Mouse (Mus musculus) forebrain, embryonic 15.5 days (tissue): ENCODE results near the gene Lamtor4. TPM values are rescaled to one million over a fixed set of nuclear protein-coding genes. Genes with fewer than 3 reads are reported as not detected.
A peak's percentile ranks its signal among the peaks of the same experiment; 100 is the strongest.

ENCODE experiments used
- ATAC-seq: fragments of 200-750 bp; cut with Nextera tagmentation; replicated peaks from 2 replicates; pipeline ENCODE4 v1.8.0; 2017; ENCODE audit warnings: mild to moderate bottlenecking, moderate TSS enrichment, moderate library complexity
- H3K27ac ChIP-seq: fragments of 300-500 bp; sonication (generic); replicated peaks from 2 replicates; pipeline ENCODE4 v1.5.1; 2015; ENCODE audit warnings: mild to moderate bottlenecking, inconsistent platforms
- H3K27me3 ChIP-seq: fragments of 300-500 bp; sonication (generic); 2 replicates; pipeline ENCODE4 v1.6.1; 2015; ENCODE audit warnings: inconsistent platforms
- H3K36me3 ChIP-seq: fragments of 300-500 bp; sonication (generic); 2 replicates; pipeline ENCODE4 v1.6.1; 2015; ENCODE audit warnings: mild to moderate bottlenecking, inconsistent platforms
- H3K4me1 ChIP-seq: fragments of 300-500 bp; sonication (generic); 2 replicates; pipeline ENCODE4 v1.6.1; 2015; ENCODE audit warnings: inconsistent platforms
- H3K4me2 ChIP-seq: fragments of 300-500 bp; sonication (generic); replicated peaks from 2 replicates; pipeline ENCODE4 v1.6.1; 2015; ENCODE audit warnings: mild to moderate bottlenecking, inconsistent platforms
- H3K4me3 ChIP-seq: fragments of 300-500 bp; sonication (generic); 2 replicates; pipeline ENCODE4 v1.5.1; 2015; ENCODE audit warnings: mild to moderate bottlenecking, inconsistent platforms
- H3K9ac ChIP-seq: fragments of 300-500 bp; sonication (generic); replicated peaks from 2 replicates; pipeline ENCODE4 v1.6.1; 2015; ENCODE audit warnings: mild to moderate bottlenecking, inconsistent platforms
- H3K9me3 ChIP-seq: fragments of 300-500 bp; sonication (generic); 2 replicates; pipeline ENCODE4 v1.6.1; 2016; ENCODE audit warnings: inconsistent platforms
- WGBS: fragments of 180-500 bp; shearing (Covaris S2); methylation state at CpG from one replicate; pipeline ENCODE4 v1.1.7; 2015; ENCODE audit warnings: mixed read lengths; 5-methylcytosine and 5-hydroxymethylcytosine counted together
- polyA plus RNA-seq: library from polyadenylated mRNA; unstranded; fragments of >200 nt; fragmentation: Nextera tagmentation; extraction: Ambion mirVana; gene quantifications from 2 replicates; pipeline ENCODE4 v1.2.1, GENCODE M21; 2015

Lamtor4 gene
- polyA plus RNA-seq, 1 experiment from 2014 or later = 75.3 TPM

- no peak overlapping the region for H3K4me2 ChIP-seq
- no peak overlapping the region for H3K9ac ChIP-seq
- no peak for ATAC-seq
- H3K36me3 ChIP-seq = no peaks in the 10 kb centered on the region
- no peaks in the 10 kb centered on the region for H3K4me1 ChIP-seq
- no peak overlapping the region for H3K27ac ChIP-seq
- no peaks in the 10 kb centered on the region for H3K9me3 ChIP-seq
- H3K4me3 ChIP-seq = no peak overlapping the region
- H3K27me3 ChIP-seq = no peaks in the 10 kb centered on the region
Measured at GRCm38 (mm10) chr5:138234224-138234623, 21.1 kb upstream of the Lamtor4 start.

GRCm38 (mm10) chr5:138241511-138241910 is 13.8 kb upstream of the Lamtor4 start:
- no peaks in the 10 kb centered on the region for H3K4me1 ChIP-seq
- H3K36me3 ChIP-seq = no peaks in the 10 kb centered on the region
- no peak overlapping the region for H3K9ac ChIP-seq
- 47% methylated on average over 2 of the region's 2 CpGs for WGBS
- H3K27me3 ChIP-seq = no peaks in the 10 kb centered on the region
- no peaks in the 10 kb centered on the region for H3K9me3 ChIP-seq
- no peak overlapping the region for H3K4me3 ChIP-seq
- H3K4me2 ChIP-seq = no peak overlapping the region
- no peak for ATAC-seq
- no peak overlapping the region for H3K27ac ChIP-seq

- ATAC-seq = no peak
- Histone ChIP-seq H3K4me3 (no peak overlapping the region), H3K36me3 (no peaks in the 10 kb centered on the region), H3K9me3 (no peaks in the 10 kb centered on the region), H3K4me2 (no peak overlapping the region), H3K27me3 (no peaks in the 10 kb centered on the region), H3K4me1 (peaks cover 8% of the 10 kb centered on the region), H3K27ac (no peak overlapping the region), H3K9ac (no peak overlapping the region)
- WGBS = 82% methylated on average over 12 of the region's 12 CpGs
Measured at GRCm38 (mm10) chr5:138251144-138251543, 4.1 kb upstream of the Lamtor4 start.

- H3K9me3 ChIP-seq = no peaks in the 10 kb centered on the region
- WGBS = 96% methylated on average over 3 of the region's 3 CpGs
- no peaks in the 10 kb centered on the region for H3K27me3 ChIP-seq
- H3K9ac ChIP-seq = no peak overlapping the region
- no peaks in the 10 kb centered on the region for H3K36me3 ChIP-seq
- no peak overlapping the region for H3K4me2 ChIP-seq
- no peak overlapping the region for H3K4me3 ChIP-seq
- ATAC-seq = no peak
- H3K27ac ChIP-seq = no peak overlapping the region
- H3K4me1 ChIP-seq = peaks cover 12% of the 10 kb centered on the region
Measured at GRCm38 (mm10) chr5:138253061-138253460, 2.2 kb upstream of the Lamtor4 start.

DNA sequence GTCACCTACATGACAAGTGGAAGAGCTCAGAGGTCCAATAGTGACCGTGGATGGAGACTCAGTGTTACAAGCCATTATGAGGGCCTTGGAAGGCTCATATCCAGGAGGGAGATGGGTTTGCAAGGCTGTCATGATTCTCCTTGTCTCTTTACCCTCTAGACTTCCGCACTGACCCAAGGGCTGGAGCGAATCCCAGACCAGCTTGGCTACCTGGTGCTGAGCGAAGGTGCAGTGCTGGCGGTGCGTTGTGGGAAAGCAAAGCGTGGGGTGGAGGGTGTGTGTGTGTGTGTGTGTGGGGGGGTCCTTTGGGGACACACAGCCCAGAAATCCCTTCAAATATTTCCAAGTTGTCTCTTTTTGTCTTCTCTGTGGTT is 799 bp downstream of the Lamtor4 start:
- Histone ChIP-seq H3K9me3 (no peaks in the 10 kb centered on the region), H3K27ac (peak overlapping the region; percentile 87), H3K27me3 (no peaks in the 10 kb centered on the region), H3K9ac (peak overlapping the region; percentile 68), H3K4me2 (peak overlapping the region; percentile 83), H3K36me3 (peaks cover 20% of the 10 kb centered on the region), H3K4me1 (peaks cover 12% of the 10 kb centered on the region), H3K4me3 (peak overlapping the region; percentile 60)
- ATAC-seq = no peak
- WGBS = 13% methylated on average over 7 of the region's 7 CpGs

DNA sequence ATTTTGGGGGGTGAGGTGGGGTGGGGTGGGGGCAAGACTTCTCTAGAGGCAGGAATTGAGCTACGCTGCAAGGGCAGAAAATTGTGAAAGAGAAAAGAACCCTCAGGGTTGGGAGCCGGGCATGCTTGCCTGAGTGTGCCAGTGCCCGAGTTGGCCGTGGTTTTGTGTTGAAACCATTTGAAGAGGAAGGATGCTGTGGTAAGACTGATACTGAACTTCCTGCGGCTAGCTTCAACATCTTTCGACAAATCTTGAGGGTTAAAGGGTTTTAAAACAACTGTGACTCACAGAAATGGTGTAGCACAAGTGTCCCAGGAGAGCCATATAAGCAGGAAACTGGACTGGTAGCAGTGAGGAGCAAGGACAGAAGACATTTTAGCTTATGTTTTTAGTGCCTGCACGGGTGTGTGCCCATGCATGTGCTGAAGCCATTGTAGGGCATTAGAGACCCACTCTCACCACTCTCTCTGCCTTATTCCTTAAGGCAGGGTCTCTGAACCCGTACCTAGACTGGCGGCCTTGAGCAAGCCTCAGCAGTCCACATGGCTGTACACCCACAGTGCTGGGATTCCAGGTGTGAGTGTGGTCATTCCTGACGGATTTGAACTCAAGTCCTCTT is 1.8 kb downstream of the Lamtor4 start:
- Histone ChIP-seq H3K4me3 (no peak overlapping the region), H3K9ac (no peak overlapping the region), H3K4me1 (peaks cover 18% of the 10 kb centered on the region), H3K27me3 (no peaks in the 10 kb centered on the region), H3K36me3 (peaks cover 29% of the 10 kb centered on the region), H3K4me2 (no peak overlapping the region), H3K27ac (no peak overlapping the region), H3K9me3 (no peaks in the 10 kb centered on the region)
- WGBS = 93% methylated on average over 10 of the region's 10 CpGs
- no peak for ATAC-seq

DNA sequence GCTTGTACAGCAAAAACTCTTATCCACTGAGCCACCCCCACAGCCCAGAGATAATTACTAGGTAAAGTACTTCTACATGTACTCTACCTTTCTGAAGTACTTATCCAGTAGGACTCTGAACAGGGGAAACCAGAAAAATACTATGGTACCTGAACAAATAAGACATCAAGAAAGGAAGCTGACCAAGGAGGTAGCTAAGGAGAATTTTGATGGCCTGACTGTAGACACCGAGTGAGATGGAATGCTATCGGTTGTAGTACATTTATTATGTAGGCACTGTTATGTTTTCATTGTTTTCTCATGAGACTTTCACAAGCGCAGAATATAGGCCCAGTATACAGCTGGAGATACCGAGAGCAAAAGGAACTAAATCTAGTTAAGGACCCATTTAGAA is 2.3 kb downstream of the Lamtor4 start:
- H3K27me3 ChIP-seq = no peaks in the 10 kb centered on the region
- H3K9ac ChIP-seq = no peak overlapping the region
- no peaks in the 10 kb centered on the region for H3K9me3 ChIP-seq
- no peak overlapping the region for H3K4me3 ChIP-seq
- no peak overlapping the region for H3K4me2 ChIP-seq
- ATAC-seq = no peak
- WGBS = 93% methylated on average over 4 of the region's 4 CpGs
- peaks cover 29% of the 10 kb centered on the region for H3K36me3 ChIP-seq
- peaks cover 23% of the 10 kb centered on the region for H3K4me1 ChIP-seq
- no peak overlapping the region for H3K27ac ChIP-seq

DNA sequence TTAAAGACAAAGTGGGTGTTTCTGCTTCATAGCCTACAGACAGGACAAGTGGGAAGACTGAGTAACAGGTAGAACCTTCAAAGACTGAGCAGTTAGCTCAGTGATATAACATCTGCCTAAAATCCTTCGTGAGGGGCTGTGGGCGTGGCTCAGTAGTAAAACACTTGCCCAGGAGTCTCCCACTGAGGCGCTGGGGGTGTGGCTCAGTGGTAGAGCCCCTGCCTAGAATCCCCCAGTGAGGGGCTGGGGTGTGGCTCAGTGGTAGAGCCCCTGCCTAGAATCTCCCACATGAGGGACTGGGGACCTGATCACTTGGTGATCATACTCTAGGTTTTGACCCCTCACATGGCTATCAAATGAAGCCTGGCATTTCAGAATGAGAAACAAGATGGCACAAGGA is 2.8 kb downstream of the Lamtor4 start:
- no peaks in the 10 kb centered on the region for H3K27me3 ChIP-seq
- H3K9ac ChIP-seq = no peak overlapping the region
- peaks cover 28% of the 10 kb centered on the region for H3K4me1 ChIP-seq
- H3K36me3 ChIP-seq = peaks cover 29% of the 10 kb centered on the region
- H3K27ac ChIP-seq = no peak overlapping the region
- no peak overlapping the region for H3K4me3 ChIP-seq
- WGBS = 82% methylated on average over 3 of the region's 3 CpGs
- no peaks in the 10 kb centered on the region for H3K9me3 ChIP-seq
- no peak for ATAC-seq
- no peak overlapping the region for H3K4me2 ChIP-seq

DNA sequence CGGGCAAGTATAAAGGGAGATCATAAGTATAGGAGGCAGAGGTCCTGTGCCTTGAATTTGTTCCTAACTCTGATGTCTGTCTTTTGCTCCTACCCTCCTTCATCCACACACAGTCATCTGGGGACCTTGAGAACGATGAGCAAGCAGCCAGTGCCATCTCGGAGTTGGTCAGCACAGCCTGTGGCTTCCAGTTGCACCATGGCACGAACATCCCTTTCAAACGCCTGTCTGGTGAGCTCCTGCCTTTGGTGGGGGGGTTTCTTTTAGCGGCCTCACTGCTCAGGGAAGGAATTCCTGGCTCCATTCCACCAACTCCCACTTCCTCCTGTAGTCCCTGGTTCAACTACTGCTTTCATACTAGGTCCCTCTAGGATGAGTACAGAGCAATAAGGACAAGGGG is 3.3 kb downstream of the Lamtor4 start:
- no peaks in the 10 kb centered on the region for H3K9me3 ChIP-seq
- no peak overlapping the region for H3K9ac ChIP-seq
- no peak overlapping the region for H3K4me2 ChIP-seq
- WGBS = 87% methylated on average over 6 of the region's 6 CpGs
- no peak overlapping the region for H3K27ac ChIP-seq
- peaks cover 30% of the 10 kb centered on the region for H3K4me1 ChIP-seq
- H3K4me3 ChIP-seq = no peak overlapping the region
- ATAC-seq = no peak
- H3K36me3 ChIP-seq = peaks cover 29% of the 10 kb centered on the region
- H3K27me3 ChIP-seq = no peaks in the 10 kb centered on the region

DNA sequence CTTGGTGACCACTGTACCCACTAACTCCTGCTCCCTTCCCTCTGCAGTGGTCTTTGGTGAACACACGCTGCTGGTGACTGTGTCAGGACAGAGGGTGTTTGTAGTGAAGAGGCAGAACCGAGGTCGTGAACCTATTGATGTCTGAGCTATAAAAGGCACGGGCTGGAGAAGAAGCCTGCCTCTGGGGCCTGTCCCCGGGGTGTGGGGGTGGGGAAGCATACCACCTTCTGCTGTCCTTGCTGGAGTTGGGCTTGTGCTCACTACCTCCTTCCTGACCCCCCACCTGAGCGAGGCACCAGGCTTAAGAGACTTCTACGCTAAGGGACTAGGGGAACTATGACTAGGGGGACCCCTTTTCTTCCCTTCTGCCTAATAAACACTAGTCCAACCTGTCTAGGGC is 3.7 kb downstream of the Lamtor4 start:
- Histone ChIP-seq H3K4me1 (peaks cover 30% of the 10 kb centered on the region), H3K4me3 (no peak overlapping the region), H3K9ac (no peak overlapping the region), H3K27ac (no peak overlapping the region), H3K4me2 (no peak overlapping the region), H3K36me3 (peaks cover 29% of the 10 kb centered on the region), H3K9me3 (no peaks in the 10 kb centered on the region), H3K27me3 (no peaks in the 10 kb centered on the region)
- WGBS = 86% methylated on average over 7 of the region's 7 CpGs
- no peak for ATAC-seq

DNA sequence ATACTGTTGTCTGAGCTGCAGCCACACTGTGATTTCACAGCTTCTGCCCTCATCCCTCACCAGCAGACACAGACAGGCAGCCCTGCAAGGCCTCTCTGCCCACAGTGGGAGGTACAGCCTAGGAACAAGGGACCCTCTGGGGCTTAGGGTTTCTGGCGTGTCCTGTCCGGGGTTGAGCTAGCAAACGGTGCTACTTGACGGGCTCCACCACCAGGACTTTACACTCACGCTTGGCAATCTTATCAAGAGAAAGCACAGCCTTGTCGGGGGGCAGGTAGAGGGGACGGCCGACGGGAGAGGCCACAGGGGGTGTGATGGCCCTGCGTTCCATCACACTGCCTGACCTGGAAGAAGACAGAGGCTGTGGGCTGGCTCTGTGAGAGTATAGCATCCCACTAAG is 4.8 kb downstream of the Lamtor4 start:
- no peak for ATAC-seq
- Histone ChIP-seq H3K4me2 (no peak overlapping the region), H3K27me3 (no peaks in the 10 kb centered on the region), H3K4me1 (peaks cover 36% of the 10 kb centered on the region), H3K36me3 (peaks cover 29% of the 10 kb centered on the region), H3K27ac (no peak overlapping the region), H3K9ac (no peak overlapping the region), H3K4me3 (no peak overlapping the region), H3K9me3 (no peaks in the 10 kb centered on the region)
- 85% methylated on average over 10 of the region's 10 CpGs for WGBS

GRCm38 (mm10) chr5:138260834-138261233 is 5.6 kb downstream of the Lamtor4 start:
- Histone ChIP-seq H3K4me1 (peaks cover 38% of the 10 kb centered on the region), H3K9me3 (no peaks in the 10 kb centered on the region), H3K27me3 (no peaks in the 10 kb centered on the region), H3K27ac (no peak overlapping the region), H3K9ac (no peak overlapping the region), H3K36me3 (peaks cover 31% of the 10 kb centered on the region), H3K4me2 (no peak overlapping the region), H3K4me3 (no peak overlapping the region)
- 95% methylated on average over 11 of the region's 11 CpGs for WGBS
- ATAC-seq = no peak

DNA sequence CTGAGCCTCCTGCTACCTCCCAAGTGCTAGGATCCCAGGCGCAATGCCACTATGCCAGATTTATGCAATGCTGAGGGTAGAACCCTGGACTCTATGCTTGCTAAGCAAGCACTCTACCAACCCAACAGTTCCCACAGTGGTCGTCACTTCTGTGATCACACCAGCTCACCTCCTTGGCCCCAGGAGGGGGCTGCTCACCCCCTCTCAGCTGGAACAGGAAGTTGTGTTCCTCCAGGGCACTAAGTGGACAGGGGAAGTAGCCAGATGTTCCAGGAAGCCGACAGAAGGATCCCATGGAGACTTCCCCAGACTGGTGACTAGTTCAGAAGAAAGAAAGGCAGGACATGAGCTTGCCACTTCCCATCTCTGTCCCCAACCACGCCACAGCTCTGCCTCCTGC is 6.7 kb downstream of the Lamtor4 start:
- 85% methylated on average over 4 of the region's 4 CpGs for WGBS
- H3K9ac ChIP-seq = 0 out of 2 replicates have a peak overlapping the region, but pooled peaks have one; percentile 79
- no peak overlapping the region for H3K27ac ChIP-seq
- H3K27me3 ChIP-seq = no peaks in the 10 kb centered on the region
- no peak overlapping the region for H3K4me2 ChIP-seq
- no peak for ATAC-seq
- peaks cover 33% of the 10 kb centered on the region for H3K36me3 ChIP-seq
- H3K4me1 ChIP-seq = peaks cover 31% of the 10 kb centered on the region
- H3K4me3 ChIP-seq = 0 out of 2 replicates have a peak overlapping the region, but pooled peaks have one; percentile 62
- no peaks in the 10 kb centered on the region for H3K9me3 ChIP-seq
